Mouse (Mus musculus): ENCODE data around the gene Hoxb13. TPM values are rescaled to one million over a fixed set of nuclear protein-coding genes. Genes with fewer than 3 reads are reported as not detected.

Gene Hoxb13
- polyA plus RNA-seq (2014; fragmentation: Illumina TruSeq; extraction: RNeasy Lipid Tissue Mini Kit (QIAGEN cat#74804); ENCODE audit: low read depth, low replicate concordance): not detected

DNA sequence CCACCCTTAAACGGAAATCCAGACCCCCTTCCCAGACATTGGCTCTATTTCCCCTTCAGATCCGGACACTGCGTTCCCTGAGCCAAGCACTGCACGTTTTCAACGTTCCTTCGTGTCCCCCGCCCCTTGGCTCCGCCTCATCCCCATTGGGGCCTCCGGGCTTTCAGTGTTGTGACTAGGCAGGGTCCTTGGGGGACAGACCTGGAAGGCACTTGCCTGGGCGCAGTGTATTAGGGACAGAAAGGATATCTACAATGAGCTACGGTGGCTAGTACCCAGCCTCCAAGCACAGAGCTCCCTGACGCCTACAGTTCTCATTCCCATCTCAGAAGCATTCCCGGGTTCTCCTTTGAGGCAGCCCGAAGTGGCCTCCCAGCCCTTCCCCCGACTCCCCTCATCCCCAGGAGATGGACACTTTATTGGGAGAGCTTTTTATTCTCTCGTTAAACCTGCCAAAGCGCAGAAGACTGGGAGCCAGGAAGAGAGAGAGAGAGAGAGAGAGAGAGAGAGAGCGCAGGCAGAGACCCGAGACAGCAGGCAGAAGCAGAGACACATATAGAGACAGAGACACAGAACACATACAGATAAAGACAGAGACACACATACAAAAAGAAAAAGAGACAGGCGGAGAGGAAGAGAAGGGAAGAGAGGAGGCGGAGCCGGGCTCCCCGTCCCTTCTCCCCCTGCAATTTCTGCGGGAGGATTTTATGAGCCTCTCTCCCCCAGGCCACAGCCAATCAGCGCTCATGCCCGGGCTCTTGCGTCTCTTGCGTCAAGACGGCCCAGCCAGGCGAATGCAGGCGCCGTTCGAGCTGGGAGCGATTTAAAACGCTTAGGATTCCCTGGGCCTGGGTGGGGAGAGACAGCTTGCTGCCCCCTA lies at the start of gene Hoxb13:
Gene Hoxb13 (plus strand): TSS at position 796 of the 880 bp plus-strand sequence.

Other genes with a start within 250 kb of the Hoxb13 start
- 1.4 TPM for gene Igf2bp1, start 188.4 kb upstream of the Hoxb13 start, polyA plus RNA-seq (2014; fragmentation: Illumina TruSeq; extraction: RNeasy Lipid Tissue Mini Kit (QIAGEN cat#74804); ENCODE audit: low read depth, low replicate concordance)
- not detected for gene Gip, start 169.8 kb upstream of the Hoxb13 start, polyA plus RNA-seq (2014; fragmentation: Illumina TruSeq; extraction: RNeasy Lipid Tissue Mini Kit (QIAGEN cat#74804); ENCODE audit: low read depth, low replicate concordance)
- gene Snf8, start 159.4 kb upstream of the Hoxb13 start, polyA plus RNA-seq (2014; fragmentation: Illumina TruSeq; extraction: RNeasy Lipid Tissue Mini Kit (QIAGEN cat#74804); ENCODE audit: low read depth, low replicate concordance): 22.2 TPM
- 13.5 TPM for gene Ube2z, start 128.9 kb upstream of the Hoxb13 start, polyA plus RNA-seq (2014; fragmentation: Illumina TruSeq; extraction: RNeasy Lipid Tissue Mini Kit (QIAGEN cat#74804); ENCODE audit: low read depth, low replicate concordance)
- 2.9 TPM for gene Atp5g1, start 118.6 kb upstream of the Hoxb13 start, polyA plus RNA-seq (2014; fragmentation: Illumina TruSeq; extraction: RNeasy Lipid Tissue Mini Kit (QIAGEN cat#74804); ENCODE audit: low read depth, low replicate concordance)
- 0.17 TPM for gene Calcoco2, start 82.4 kb upstream of the Hoxb13 start, polyA plus RNA-seq (2014; fragmentation: Illumina TruSeq; extraction: RNeasy Lipid Tissue Mini Kit (QIAGEN cat#74804); ENCODE audit: low read depth, low replicate concordance)
- 51.3 TPM for gene Ttll6, start 60.5 kb upstream of the Hoxb13 start, polyA plus RNA-seq (2014; fragmentation: Illumina TruSeq; extraction: RNeasy Lipid Tissue Mini Kit (QIAGEN cat#74804); ENCODE audit: low read depth, low replicate concordance)
- gene Hoxb9, start 77.1 kb downstream of the Hoxb13 start, polyA plus RNA-seq (2014; fragmentation: Illumina TruSeq; extraction: RNeasy Lipid Tissue Mini Kit (QIAGEN cat#74804); ENCODE audit: low read depth, low replicate concordance): 0.43 TPM
- gene Hoxb8, start 87.6 kb downstream of the Hoxb13 start, polyA plus RNA-seq (2014; fragmentation: Illumina TruSeq; extraction: RNeasy Lipid Tissue Mini Kit (QIAGEN cat#74804); ENCODE audit: low read depth, low replicate concordance): 0.07 TPM
- gene Hoxb7, start 92.3 kb downstream of the Hoxb13 start, polyA plus RNA-seq (2014; fragmentation: Illumina TruSeq; extraction: RNeasy Lipid Tissue Mini Kit (QIAGEN cat#74804); ENCODE audit: low read depth, low replicate concordance): not detected
- not detected for gene Hoxb6, start 98.2 kb downstream of the Hoxb13 start, polyA plus RNA-seq (2014; fragmentation: Illumina TruSeq; extraction: RNeasy Lipid Tissue Mini Kit (QIAGEN cat#74804); ENCODE audit: low read depth, low replicate concordance)
- gene Hoxb5, start 109.0 kb downstream of the Hoxb13 start, polyA plus RNA-seq (2014; fragmentation: Illumina TruSeq; extraction: RNeasy Lipid Tissue Mini Kit (QIAGEN cat#74804); ENCODE audit: low read depth, low replicate concordance): not detected
- 0.15 TPM for gene Hoxb4, start 124.0 kb downstream of the Hoxb13 start, polyA plus RNA-seq (2014; fragmentation: Illumina TruSeq; extraction: RNeasy Lipid Tissue Mini Kit (QIAGEN cat#74804); ENCODE audit: low read depth, low replicate concordance)
- 1.4 TPM for gene Hoxb3, start 129.0 kb downstream of the Hoxb13 start, polyA plus RNA-seq (2014; fragmentation: Illumina TruSeq; extraction: RNeasy Lipid Tissue Mini Kit (QIAGEN cat#74804); ENCODE audit: low read depth, low replicate concordance)
- gene Hoxb2, start 156.2 kb downstream of the Hoxb13 start, polyA plus RNA-seq (2014; fragmentation: Illumina TruSeq; extraction: RNeasy Lipid Tissue Mini Kit (QIAGEN cat#74804); ENCODE audit: low read depth, low replicate concordance): 0.32 TPM
- not detected for gene Hoxb1, start 171.4 kb downstream of the Hoxb13 start, polyA plus RNA-seq (2014; fragmentation: Illumina TruSeq; extraction: RNeasy Lipid Tissue Mini Kit (QIAGEN cat#74804); ENCODE audit: low read depth, low replicate concordance)

All from testis, adult 10 weeks (tissue).